Mouse (Mus musculus): ENCODE measurements around the gene Gm17387.

Gm17387 gene

GRCm38 (mm10) chr7:141028831-141029230 is at the start of gene Gm17387:
Gene Gm17387 (plus strand): TSS chr7:141029131.
- no peak for DNase-seq (ENCODE audit: extremely low read depth, low read depth, low spot score)

GRCm38 (mm10) chr7:140981704-140982103 is 47.2 kb upstream of the Gm17387 start:
- DNase-seq (ENCODE audit: extremely low read depth, low read depth, low spot score): no peak

- no peak for DNase-seq (ENCODE audit: extremely low read depth, low read depth, low spot score)
These were observed 46.0 kb upstream of the Gm17387 start for GRCm38 (mm10) chr7:140982971-140983370.

GRCm38 (mm10) chr7:140987182-140988138 is 41.5 kb upstream of the Gm17387 start:
- peak; percentile 78 for DNase-seq (ENCODE audit: extremely low read depth, low read depth, low spot score)

DNA sequence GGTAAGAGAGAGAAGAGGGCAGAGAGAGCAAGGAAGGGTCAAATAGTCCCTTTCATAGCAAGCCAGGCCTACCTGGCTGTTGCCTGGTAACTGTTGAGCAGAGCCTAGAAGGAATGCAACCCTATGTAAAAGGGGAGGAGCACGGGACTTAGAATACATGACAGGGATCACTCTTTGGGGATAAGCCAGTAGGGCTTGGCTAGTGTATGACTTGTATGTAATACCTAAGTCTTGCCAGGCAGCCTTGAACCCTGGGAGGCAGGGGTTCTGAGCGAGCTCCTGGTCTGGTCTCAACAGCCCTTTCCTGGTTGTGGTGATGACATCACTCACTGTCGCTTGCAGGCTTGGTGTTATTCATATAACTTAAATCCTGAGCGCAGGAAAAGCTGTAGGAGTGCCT is 39.9 kb upstream of the Gm17387 start:
- DNase-seq (ENCODE audit: extremely low read depth, low read depth, low spot score): peak; percentile 82

DNA sequence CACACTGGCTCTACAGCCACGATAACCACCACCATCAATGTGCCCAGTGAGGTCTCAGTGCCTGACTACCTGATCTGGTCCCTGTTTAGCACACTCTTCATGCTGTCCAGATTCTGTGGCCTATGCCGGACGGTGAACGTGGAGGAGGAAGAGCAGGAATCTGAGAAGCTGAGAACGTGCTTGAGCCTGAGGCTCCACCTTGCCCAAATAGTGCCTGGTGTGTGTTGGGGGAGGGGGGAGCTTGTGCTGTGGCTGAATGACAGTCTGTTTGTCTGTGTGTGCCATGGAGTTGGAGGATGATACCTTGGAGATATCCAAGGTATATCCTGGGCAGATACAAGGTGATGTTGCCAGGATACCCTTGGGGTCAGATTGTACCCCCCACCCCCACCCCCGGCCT is 38.7 kb upstream of the Gm17387 start:
- no peak for DNase-seq (ENCODE audit: extremely low read depth, low read depth, low spot score)

DNA sequence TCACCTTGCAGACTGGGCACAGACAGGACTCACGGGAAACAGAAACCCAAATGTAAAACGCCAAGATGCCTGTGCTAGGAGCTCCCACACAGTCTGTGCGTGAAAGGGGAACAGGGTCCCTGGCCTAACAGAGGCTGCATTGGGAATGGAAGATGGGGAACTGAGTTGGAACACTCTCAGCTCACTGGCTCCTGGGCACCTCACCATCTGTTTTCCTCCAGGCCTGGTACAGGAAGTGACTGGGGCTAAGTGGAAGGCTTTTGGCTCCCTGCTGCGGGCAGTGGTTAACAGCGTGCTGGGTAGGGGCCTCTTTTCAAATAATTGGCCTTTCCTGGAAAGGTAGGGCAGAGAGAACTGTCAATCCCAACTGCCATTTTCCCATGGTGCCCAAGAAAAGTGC is 38.3 kb upstream of the Gm17387 start:
- no peak for DNase-seq (ENCODE audit: extremely low read depth, low read depth, low spot score)

DNA sequence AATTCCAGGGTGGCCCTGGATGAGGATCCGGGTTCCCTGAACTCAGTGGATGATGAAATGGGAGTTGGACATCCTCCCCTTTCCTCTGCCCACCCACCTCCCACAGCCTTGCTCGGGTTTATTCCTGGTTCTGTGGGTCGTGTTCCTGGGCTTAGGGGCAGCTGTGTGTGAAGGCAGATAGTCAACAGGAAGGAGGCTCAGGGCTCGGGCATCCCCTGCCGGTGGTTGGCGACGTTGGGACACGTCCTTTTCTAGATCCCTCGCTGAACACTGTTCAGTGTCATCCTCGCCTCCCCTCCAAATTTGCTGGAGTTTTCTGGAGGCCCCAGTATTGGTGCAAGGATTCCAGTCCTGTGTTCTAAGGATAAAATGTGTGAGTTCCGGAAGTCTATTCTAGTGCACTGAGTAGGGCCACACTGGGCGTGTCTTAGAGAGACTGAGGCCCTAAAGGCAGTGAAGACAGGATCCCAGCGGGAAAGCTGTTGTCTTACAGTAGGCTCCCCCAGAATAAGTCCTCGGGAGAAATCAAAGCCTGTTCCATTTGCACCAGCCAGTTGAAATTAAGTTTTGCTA is 37.7 kb upstream of the Gm17387 start:
- no peak for DNase-seq (ENCODE audit: extremely low read depth, low read depth, low spot score)

DNA sequence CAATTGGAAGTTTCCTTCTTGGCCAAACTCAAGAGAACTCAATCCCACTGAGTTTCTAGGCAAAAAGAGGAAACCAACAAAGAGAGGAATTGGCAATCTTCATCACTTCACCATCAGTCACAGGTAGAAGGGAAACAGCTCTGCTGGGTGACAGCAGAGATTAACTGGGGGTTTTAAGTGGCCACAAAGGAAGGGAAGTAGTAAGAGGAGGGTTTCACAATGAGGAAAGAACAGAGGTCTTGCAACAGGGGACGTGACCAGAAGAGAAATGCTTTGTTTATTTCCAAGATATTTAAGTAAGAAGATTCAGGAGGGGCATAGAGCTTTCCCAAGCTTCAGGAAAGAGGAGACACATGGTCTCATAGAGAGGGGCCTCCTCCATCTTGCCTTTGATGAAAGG is 31.1 kb upstream of the Gm17387 start:
- DNase-seq (ENCODE audit: extremely low read depth, low read depth, low spot score): no peak

DNA sequence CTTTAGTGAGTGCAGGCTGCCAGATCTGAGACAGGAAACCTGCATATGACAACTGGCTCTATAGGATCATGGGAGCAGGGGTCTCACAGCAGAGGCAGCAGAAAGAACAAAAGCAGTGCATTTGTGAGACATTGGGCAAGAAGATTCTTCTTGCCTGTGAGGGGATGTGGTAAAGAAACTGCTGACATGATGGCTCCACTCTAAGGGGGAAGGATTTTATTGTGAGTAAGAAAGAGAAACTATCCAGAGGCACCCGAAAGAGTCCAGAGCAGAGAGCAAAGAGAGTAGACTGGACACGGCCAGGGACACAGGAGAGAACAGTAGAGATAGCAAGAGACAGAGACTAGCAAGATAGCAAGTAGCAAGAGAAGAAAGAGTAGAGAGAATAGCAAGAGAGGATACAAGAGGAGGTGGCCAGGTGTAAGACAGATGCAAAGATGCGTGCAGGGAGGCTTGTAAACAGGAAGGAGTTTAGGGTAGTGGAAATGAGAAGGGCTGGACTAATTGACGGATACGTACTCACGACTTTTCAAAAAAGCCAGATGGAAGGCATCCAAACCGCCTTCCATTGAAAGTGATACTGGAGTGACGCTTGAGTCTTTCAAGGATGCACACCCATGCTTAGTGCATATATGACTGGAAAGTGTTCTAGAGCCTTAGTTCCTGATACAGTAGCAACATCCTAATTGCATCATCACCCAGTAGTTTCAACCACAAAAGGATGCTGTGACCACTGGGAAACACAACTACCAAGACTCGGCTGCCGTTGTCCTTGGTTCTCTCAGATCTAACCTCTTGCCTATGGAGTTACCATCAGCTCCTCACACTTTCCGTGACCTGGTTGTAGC is 29.9 kb upstream of the Gm17387 start:
- DNase-seq (ENCODE audit: extremely low read depth, low read depth, low spot score): no peak

DNA sequence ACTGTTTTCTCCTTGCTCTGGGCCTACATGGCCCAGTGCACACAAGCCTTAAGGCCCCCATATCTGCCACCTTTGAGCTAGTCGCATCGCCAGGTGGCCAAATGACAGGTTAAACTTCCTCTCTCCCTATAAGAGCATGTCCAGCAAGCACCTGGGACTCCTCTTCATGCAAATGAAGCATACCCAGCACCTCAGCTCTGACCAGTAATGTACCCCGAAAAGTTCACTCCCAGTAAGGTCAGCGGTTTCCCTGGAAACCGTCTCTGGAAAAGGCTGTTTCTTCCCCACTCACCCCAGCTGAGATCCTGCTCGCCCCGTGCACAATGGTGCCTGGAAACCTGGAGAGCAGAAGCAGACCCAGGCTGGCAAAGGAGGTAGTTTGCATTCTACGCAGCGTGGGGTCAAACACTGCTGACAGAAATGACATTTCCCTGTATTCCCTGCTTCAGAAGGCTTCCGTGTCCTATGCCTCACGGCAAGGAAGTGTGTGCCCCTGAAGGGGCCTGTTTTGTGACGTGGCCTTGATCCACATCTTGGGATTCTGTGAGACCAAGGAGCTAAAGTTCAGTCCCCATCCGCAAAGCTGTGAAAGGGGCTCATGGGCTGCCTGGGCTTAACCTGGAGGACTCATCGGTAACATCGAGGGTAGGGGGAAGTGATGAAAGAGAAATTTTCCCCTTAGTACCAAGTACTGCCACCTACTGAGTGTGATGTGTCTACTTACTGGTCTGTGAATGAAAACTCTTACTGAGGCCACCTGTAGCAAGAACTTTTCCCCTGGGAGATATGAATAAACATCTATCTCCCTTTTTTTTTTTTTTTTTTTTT is 27.8 kb upstream of the Gm17387 start:
- DNase-seq (ENCODE audit: extremely low read depth, low read depth, low spot score): no peak

DNA sequence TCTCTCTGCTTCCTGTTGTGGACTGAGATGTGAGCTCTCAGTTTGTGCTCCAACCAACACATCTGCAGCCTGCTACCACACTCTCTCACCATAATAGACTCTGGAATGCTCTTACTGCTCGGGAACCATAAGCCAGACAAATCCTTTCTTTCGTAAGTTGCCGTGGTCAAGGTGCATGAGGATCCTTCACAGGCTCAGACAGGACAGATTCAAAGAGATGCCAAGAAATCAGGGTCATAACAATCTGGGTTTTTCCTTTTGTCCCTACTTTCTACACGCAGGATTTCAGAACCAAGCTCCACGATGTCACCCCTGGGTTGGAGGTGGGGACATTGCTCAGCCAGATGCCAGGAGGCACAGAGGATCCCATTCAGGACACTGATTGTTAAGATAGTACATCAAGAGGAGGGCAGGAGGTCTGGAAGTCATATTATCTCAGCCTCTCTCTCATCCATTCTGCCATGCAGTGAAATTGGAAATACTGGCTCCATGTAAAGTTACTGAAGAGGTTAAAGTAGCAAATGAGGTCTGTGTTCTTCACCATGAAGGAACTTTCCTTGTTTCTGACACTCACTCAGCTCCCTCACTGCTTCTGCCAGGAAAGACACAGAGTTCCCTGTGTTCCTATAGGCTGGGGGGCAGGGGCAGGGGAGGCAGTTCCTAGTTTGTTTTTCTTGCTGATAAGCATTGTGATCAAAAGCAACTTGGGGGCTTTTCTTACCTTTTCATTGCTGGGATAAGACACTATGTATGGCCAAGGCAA is 25.5 kb upstream of the Gm17387 start:
- DNase-seq (ENCODE audit: extremely low read depth, low read depth, low spot score): peak; percentile 80

GRCm38 (mm10) chr7:141006446-141006845 is 22.5 kb upstream of the Gm17387 start:
- DNase-seq (ENCODE audit: extremely low read depth, low read depth, low spot score): no peak

- DNase-seq (ENCODE audit: extremely low read depth, low read depth, low spot score): peak; percentile 88
These were observed 22.0 kb upstream of the Gm17387 start for GRCm38 (mm10) chr7:141006914-141007313.

DNA sequence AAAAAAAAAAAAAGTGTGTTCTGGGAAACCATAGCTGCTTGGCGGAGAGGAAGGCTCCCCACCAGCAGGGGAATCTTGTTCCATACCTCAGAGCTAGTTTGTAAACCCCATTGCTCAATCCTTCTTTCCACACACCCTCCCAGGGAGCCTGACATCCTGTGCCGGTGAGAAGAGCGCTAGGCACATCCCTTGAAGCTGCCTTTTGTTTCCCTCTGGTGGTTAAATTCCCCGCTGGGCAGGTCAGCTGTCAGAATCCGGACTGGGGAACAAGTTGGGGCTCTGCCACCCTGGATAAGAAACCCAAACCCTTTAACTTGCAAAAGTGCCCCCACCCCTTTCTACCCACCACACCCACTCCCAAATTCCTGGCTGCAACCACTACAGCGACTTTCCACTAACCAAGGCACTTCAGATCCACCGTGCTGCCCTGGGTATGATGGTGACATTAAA is 20.6 kb upstream of the Gm17387 start:
- peak; percentile 68 for DNase-seq (ENCODE audit: extremely low read depth, low read depth, low spot score)

GRCm38 (mm10) chr7:141008938-141009660 is 19.8 kb upstream of the Gm17387 start:
- no peak for DNase-seq (ENCODE audit: extremely low read depth, low read depth, low spot score)

DNA sequence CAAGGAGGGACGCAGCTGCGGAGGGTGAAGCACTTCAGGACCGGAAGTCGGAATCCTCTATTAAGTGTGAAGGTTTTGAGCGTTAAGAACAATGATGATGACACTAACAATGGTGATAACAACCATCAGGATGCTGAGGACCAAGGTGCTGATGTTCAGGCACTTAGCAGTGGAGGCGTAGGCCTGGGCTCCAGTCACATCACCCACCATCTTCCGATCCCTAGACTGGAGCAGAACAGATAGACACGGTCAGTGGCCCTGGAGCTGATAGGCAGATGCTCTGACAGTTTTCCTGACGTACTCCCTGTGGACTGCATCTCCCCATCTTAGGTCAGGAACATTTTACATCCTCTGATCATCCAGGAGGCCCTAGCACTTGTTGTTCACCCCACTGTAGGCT is 19.3 kb upstream of the Gm17387 start:
- no peak for DNase-seq (ENCODE audit: extremely low read depth, low read depth, low spot score)

DNA sequence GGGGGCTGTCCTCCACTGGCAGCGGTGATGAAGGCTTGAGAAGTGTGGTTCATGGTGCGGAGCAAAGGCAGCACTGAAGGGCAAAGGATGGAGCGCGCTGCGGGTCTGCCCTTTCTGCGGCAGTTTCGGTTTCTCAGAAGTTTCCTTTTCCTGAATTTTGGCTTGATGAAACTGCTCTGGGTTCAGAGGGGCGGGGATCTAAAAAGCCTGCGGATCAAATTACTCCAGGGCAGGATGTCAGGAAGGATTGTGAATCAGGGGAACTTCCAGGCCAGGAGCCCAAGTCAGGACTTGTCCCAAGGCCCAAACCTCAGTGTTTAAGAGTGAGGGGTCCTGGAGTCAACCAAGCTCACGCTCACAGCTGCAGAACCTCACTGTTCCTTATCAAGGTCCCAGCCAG is 18.3 kb upstream of the Gm17387 start, which contains the start of gene Ifitm3:
Gene Ifitm3 (minus strand): TSS at position 178 of the 400 bp plus-strand sequence.
- DNase-seq (ENCODE audit: extremely low read depth, low read depth, low spot score): no peak

DNA sequence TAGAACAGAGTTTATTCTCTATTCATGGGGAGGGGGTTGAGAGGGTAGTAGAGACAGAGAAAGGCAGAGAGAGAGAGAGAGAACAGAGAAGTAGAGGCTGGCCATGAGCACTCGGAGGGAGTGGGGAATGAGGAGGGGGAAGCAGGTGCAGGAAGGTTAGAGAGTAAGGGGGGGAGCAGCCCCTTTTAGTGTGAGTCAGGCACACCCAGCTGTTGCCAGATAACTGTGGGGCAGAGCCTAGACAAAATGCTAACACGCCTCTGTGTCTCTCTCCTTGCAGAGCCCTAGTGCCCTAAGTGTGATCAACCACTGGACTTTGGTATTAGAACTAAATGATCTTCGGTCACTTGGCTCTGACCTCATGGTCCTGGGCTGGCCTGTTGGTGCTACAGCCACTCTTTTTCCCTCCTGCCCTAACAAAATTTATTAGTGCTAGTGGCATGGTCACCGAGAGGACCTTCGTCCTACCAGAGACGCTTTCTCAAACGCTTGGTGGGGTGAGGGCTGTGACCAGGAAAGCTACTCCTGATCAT is 17.6 kb upstream of the Gm17387 start:
- no peak for DNase-seq (ENCODE audit: extremely low read depth, low read depth, low spot score)
